Mouse (Mus musculus) limb, embryonic 14.5 days (tissue): ENCODE data around the gene Mphosph9. TPM values are rescaled to one million over a fixed set of nuclear protein-coding genes. Genes with fewer than 3 reads are reported as not detected.
A peak's percentile ranks its signal among the peaks of the same experiment; 100 is the strongest.

Source experiments
- ATAC-seq: fragments of 200-750 bp; cut with Nextera tagmentation; 2 replicates; pipeline ENCODE4 v1.8.0; 2017; ENCODE audit warnings: low read depth, moderate number of reproducible peaks, moderate TSS enrichment; ENCODE audit not compliant: low FRiP score
- DNase-seq: peaks from one replicate; pipeline ENCODE4 v3.0.0-alpha.2; 2015; ENCODE audit warnings: low spot score
- H3K27ac ChIP-seq: fragments of 300-500 bp; sonication (generic); replicated peaks from 2 replicates; pipeline ENCODE4 v1.5.1; 2014; ENCODE audit warnings: low read depth, mild to moderate bottlenecking, low read length, moderate library complexity, mixed read lengths
- H3K27me3 ChIP-seq: fragments of 300-500 bp; sonication (generic); 2 replicates; pipeline ENCODE4 v1.6.1; 2014; ENCODE audit warnings: low read length, mixed read lengths; ENCODE audit not compliant: control insufficient read depth, insufficient read depth
- H3K36me3 ChIP-seq: fragments of 300-500 bp; sonication (generic); 2 replicates; pipeline ENCODE4 v1.6.1; 2014; ENCODE audit warnings: mild to moderate bottlenecking, low read length, moderate library complexity, mixed read lengths; ENCODE audit not compliant: control insufficient read depth, insufficient read depth
- H3K4me1 ChIP-seq: fragments of 300-500 bp; sonication (generic); 2 replicates; pipeline ENCODE4 v1.6.1; 2014; ENCODE audit warnings: antibody characterized with exemption, low read length, mixed read lengths; ENCODE audit not compliant: control insufficient read depth, insufficient read depth
- H3K4me2 ChIP-seq: fragments of 300-500 bp; sonication (generic); replicated peaks from 2 replicates; pipeline ENCODE4 v1.6.1; 2014; ENCODE audit warnings: low read depth, mild to moderate bottlenecking, low read length, moderate library complexity; ENCODE audit not compliant: severe bottlenecking
- H3K4me3 ChIP-seq: fragments of 300-500 bp; sonication (generic); replicated peaks from 2 replicates; pipeline ENCODE4 v1.5.1; 2014; ENCODE audit warnings: low read length
- H3K9ac ChIP-seq: fragments of 300-500 bp; sonication (generic); 2 replicates; pipeline ENCODE4 v1.6.1; 2014; ENCODE audit warnings: mild to moderate bottlenecking, low read depth, low read length, moderate library complexity; ENCODE audit not compliant: severe bottlenecking
- H3K9me3 ChIP-seq: fragments of 300-500 bp; sonication (generic); 2 replicates; pipeline ENCODE4 v1.6.1; 2016; ENCODE audit warnings: low read length; ENCODE audit not compliant: control insufficient read depth
- POLR2A ChIP-seq: fragments of 200-500 bp; IDR thresholded peaks from 2 replicates; pipeline ENCODE4 v1.8.0; 2012; ENCODE audit warnings: inconsistent platforms, mild to moderate bottlenecking, moderate library complexity, borderline replicate concordance; ENCODE audit not compliant: insufficient read depth, insufficient read length; ENCODE audit errors: extremely low read depth
- WGBS: fragments of 180-500 bp; shearing (Covaris S2); extraction: QIAGEN DNeasy Blood & Tissue Kit; methylation state at CpG from one replicate; pipeline ENCODE4 v1.1.7; 2014; 5-methylcytosine and 5-hydroxymethylcytosine counted together
- polyA plus RNA-seq, 2 experiments: library from polyadenylated mRNA; depleted of rRNA in 1 of 2; stranded (reverse) in 1 of 2; unstranded in 1 of 2; fragments of >200 nt; fragmentation: Nextera tagmentation in 1 of 2; extraction: Ambion mirVana in 1 of 2; gene quantifications; 2 replicates each; pipeline versions ENCODE4 v1.2.1 to v1.2.3; 2012 to 2014

Mphosph9 gene
- polyA plus RNA-seq, 2 experiments: 9.5 to 11.0 TPM

- no peak for TF ChIP-seq POLR2A
- DNase-seq: no peak
- WGBS: 87% methylated on average over 6 of the region's 6 CpGs
These were observed 2.3 kb upstream of the Mphosph9 start for GRCm38 (mm10) chr5:124330086-124330485.

GRCm38 (mm10) chr5:124326829-124327228 is 943 bp downstream of the Mphosph9 start:
- 4% methylated on average over 8 of the region's 8 CpGs for WGBS
- Histone ChIP-seq H3K27ac (peak overlapping the region; percentile 87; the same call in 1 of the 2 replicates), H3K4me1 (peaks cover 6% of the 10 kb centered on the region), H3K9me3 (no peaks in the 10 kb centered on the region), H3K4me3 (peak overlapping the region; percentile 74), H3K36me3 (peaks cover 17% of the 10 kb centered on the region; the same call in 1 of the 2 replicates), H3K9ac (peak overlapping the region; percentile 72), H3K4me2 (peak overlapping the region; percentile 72), H3K27me3 (no peaks in the 10 kb centered on the region)
- TF ChIP-seq POLR2A: no peak
- DNase-seq (no peak), ATAC-seq (no peak)

More at GRCm38 (mm10) chr5:124330086-124330485, 2.3 kb upstream of the Mphosph9 start:
- Histone ChIP-seq H3K36me3 (no peaks in the 10 kb centered on the region), H3K4me3 (no peak overlapping the region), H3K4me2 (no peak overlapping the region), H3K9me3 (no peaks in the 10 kb centered on the region), H3K9ac (no peak overlapping the region), H3K4me1 (peaks cover 6% of the 10 kb centered on the region), H3K27ac (no peak overlapping the region), H3K27me3 (no peaks in the 10 kb centered on the region)
- ATAC-seq: no peak

- no peaks in the 10 kb centered on the region for H3K27me3 ChIP-seq
- no peak overlapping the region for H3K9ac ChIP-seq
- no peak overlapping the region for H3K27ac ChIP-seq
- H3K4me2 ChIP-seq: no peak overlapping the region
- no peaks in the 10 kb centered on the region for H3K9me3 ChIP-seq
- H3K36me3 ChIP-seq: peaks cover 67% of the 10 kb centered on the region
- no peak overlapping the region for H3K4me3 ChIP-seq
- H3K4me1 ChIP-seq: no peaks in the 10 kb centered on the region
- no peak for TF ChIP-seq POLR2A
- DNase-seq (no peak), ATAC-seq (no peak)
- 90% methylated on average over 7 of the region's 7 CpGs for whole genome bisulfite sequencing
These were observed 10.1 kb downstream of the Mphosph9 start for GRCm38 (mm10) chr5:124317648-124318047.

GRCm38 (mm10) chr5:124315941-124316340 is 11.8 kb downstream of the Mphosph9 start:
- Histone ChIP-seq H3K4me2 (no peak overlapping the region), H3K27me3 (no peaks in the 10 kb centered on the region), H3K9ac (no peak overlapping the region), H3K27ac (no peak overlapping the region), H3K9me3 (0 out of 2 replicates have a peak, but pooled peaks cover 3% of the 10 kb centered on the region), H3K4me1 (no peaks in the 10 kb centered on the region), H3K36me3 (peaks cover 73% of the 10 kb centered on the region), H3K4me3 (no peak overlapping the region)
- no peak for TF ChIP-seq POLR2A
- WGBS: 92% methylated on average over 11 of the region's 11 CpGs
- ATAC-seq: no peak
- DNase-seq: no peak

GRCm38 (mm10) chr5:124315498-124315897 is 12.3 kb downstream of the Mphosph9 start:
- no peak for TF ChIP-seq POLR2A
- Histone ChIP-seq H3K4me3 (no peak overlapping the region), H3K9ac (no peak overlapping the region), H3K9me3 (0 out of 2 replicates have a peak, but pooled peaks cover 3% of the 10 kb centered on the region), H3K27ac (no peak overlapping the region), H3K4me1 (no peaks in the 10 kb centered on the region), H3K27me3 (no peaks in the 10 kb centered on the region), H3K4me2 (no peak overlapping the region), H3K36me3 (peaks cover 71% of the 10 kb centered on the region)
- ATAC-seq: no peak
- no peak for DNase-seq
- WGBS: 92% methylated on average over 9 of the region's 9 CpGs
